Mouse (Mus musculus) megakaryocyte, embryonic 14.5 days (primary cell): ENCODE measurements around the gene Cops9. TPM values are rescaled to one million over a fixed set of nuclear protein-coding genes. Genes with fewer than 3 reads are reported as not detected.

Experiments used
- H3K27me3 ChIP-seq: replicated peaks from 2 replicates; pipeline ENCODE3; 2012; ENCODE audit warnings: inconsistent platforms
- H3K36me3 ChIP-seq: replicated peaks from 2 replicates; pipeline ENCODE3; 2012; ENCODE audit warnings: low read length, inconsistent platforms, mixed read lengths
- H3K4me1 ChIP-seq: 2 replicates; pipeline ENCODE4 v1.6.1; 2012; ENCODE audit warnings: inconsistent platforms
- H3K4me3 ChIP-seq: replicated peaks from 2 replicates; pipeline ENCODE3; 2012; ENCODE audit warnings: moderate library complexity, mild to moderate bottlenecking, inconsistent platforms
- H3K9me3 ChIP-seq: 2 replicates; pipeline ENCODE4 v1.6.1; 2012; ENCODE audit warnings: inconsistent platforms
- FLI1 ChIP-seq: IDR thresholded peaks from 2 replicates; pipeline ENCODE4 v1.6.1; 2012; ENCODE audit warnings: low read length, inconsistent platforms, mixed read lengths
- GATA1 ChIP-seq: IDR thresholded peaks from 3 replicates; pipeline ENCODE4 v1.6.1; 2012; ENCODE audit warnings: mixed read lengths, low read length, inconsistent platforms, borderline replicate concordance
- polyA plus RNA-seq: library from polyadenylated mRNA; stranded (reverse); fragments of >175 nt; gene quantifications from 2 replicates; pipeline ENCODE4 v1.2.3, GENCODE M21; 2012; ENCODE audit warnings: low replicate concordance; ENCODE audit not compliant: insufficient read depth

The Cops9 gene
- polyA plus RNA-seq, 1 experiment, result 120 TPM

DNA sequence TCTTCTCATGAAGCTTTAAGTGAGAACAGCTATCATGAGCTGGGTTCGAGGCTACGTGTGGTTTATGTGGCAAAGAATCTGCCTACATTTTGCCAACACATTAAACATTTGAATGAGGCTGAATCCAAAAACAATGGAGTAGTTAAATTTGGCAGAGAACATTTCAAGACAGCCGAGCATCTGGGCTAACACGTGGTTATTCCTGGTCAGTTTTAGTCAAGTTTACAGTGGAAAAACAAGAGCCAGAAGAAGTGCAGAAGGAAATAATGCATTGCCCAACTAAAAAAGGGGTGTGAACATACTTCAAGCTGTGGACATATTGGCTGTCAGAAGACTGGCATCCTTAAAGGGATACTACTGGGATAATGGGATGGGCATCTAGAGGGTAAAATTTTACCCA is 29.5 kb upstream of the Cops9 start:
- no peaks in the 10 kb centered on the region for H3K36me3 ChIP-seq
- H3K4me3 ChIP-seq, result no peak overlapping the region
- peaks cover 92% of the 10 kb centered on the region for H3K27me3 ChIP-seq
- TF ChIP-seq FLI1, result no peak
- no peak for TF ChIP-seq GATA1
- H3K4me1 ChIP-seq, result peaks cover 17% of the 10 kb centered on the region
- peaks cover 19% of the 10 kb centered on the region for H3K9me3 ChIP-seq

DNA sequence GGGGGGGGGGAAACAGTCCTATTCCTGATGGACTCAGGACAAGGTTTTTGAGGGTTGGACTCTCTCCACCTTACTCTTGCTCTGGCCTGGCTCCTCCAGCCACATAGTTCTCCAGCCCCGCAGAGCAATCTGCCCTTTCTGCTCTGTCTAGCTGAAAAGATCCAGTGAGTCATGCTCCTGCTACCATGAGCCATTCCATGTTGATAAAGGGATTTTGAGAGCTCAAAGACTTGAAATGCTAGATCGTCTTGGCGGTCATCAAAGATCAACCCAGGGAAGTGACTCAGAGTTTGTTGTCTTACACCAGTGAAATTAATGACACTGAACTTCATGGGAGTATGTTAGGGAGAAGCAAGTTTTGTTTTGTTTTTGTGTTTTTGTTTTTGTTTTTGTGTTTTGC is 27.6 kb upstream of the Cops9 start:
- Histone ChIP-seq H3K4me3 (no peak overlapping the region), H3K27me3 (peaks cover 94% of the 10 kb centered on the region)
- TF ChIP-seq GATA1 (no peak), FLI1 (no peak)

DNA sequence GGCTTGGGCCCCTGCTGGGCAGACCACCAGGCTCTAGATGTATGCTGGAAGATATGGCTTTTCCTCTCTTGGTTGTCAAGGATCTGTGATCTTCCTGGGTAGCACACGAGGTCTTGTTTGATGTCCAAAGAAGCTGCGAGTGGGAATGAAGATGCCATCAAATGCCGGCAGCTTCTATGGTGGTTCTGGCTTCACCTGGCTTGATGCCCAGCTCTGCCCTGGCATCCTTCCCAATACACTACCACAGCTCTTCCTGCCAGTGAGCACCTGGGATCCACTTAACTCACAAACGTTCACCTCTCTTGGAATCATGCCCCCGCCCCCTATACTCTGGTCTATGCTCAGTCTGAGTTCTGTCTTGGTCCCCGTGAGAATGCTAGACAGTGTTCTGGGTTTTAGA is 25.3 kb upstream of the Cops9 start:
- Histone ChIP-seq H3K36me3 (no peaks in the 10 kb centered on the region), H3K9me3 (peaks cover 24% of the 10 kb centered on the region), H3K4me1 (peaks cover 5% of the 10 kb centered on the region; the same call in 1 of the 2 replicates), H3K27me3 (peaks cover 77% of the 10 kb centered on the region), H3K4me3 (no peak overlapping the region)
- no peak for TF ChIP-seq GATA1
- no peak for TF ChIP-seq FLI1

More for the DNA sequence above, 27.6 kb upstream of the Cops9 start:
- Histone ChIP-seq H3K36me3 (no peaks in the 10 kb centered on the region), H3K9me3 (peaks cover 19% of the 10 kb centered on the region), H3K4me1 (no peaks in the 10 kb centered on the region)

DNA sequence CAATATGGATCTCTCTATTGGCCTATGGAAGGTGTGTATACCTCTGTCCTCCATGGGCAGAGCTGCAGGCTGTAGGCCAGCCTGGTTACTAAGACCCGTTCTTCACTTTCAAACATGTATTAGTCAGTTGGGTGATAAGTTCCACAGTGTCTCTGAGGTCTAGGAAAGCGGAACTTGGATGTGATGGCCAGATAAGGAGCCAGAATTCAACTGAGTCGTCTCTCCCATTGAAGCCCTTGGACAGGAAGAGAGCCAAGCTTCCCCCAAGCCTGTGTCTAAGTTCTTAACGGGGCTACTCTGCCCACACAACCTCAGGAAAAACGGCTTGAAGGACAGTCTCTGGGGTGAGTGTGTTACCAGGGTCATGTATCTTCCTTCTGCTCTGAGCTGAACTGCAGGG is 17.6 kb upstream of the Cops9 start:
- Histone ChIP-seq H3K27me3 (peaks cover 66% of the 10 kb centered on the region), H3K4me1 (peaks cover 14% of the 10 kb centered on the region), H3K36me3 (no peaks in the 10 kb centered on the region), H3K4me3 (no peak overlapping the region), H3K9me3 (0 out of 2 replicates have a peak, but pooled peaks cover 5% of the 10 kb centered on the region)
- TF ChIP-seq FLI1 (no peak), GATA1 (no peak)

DNA sequence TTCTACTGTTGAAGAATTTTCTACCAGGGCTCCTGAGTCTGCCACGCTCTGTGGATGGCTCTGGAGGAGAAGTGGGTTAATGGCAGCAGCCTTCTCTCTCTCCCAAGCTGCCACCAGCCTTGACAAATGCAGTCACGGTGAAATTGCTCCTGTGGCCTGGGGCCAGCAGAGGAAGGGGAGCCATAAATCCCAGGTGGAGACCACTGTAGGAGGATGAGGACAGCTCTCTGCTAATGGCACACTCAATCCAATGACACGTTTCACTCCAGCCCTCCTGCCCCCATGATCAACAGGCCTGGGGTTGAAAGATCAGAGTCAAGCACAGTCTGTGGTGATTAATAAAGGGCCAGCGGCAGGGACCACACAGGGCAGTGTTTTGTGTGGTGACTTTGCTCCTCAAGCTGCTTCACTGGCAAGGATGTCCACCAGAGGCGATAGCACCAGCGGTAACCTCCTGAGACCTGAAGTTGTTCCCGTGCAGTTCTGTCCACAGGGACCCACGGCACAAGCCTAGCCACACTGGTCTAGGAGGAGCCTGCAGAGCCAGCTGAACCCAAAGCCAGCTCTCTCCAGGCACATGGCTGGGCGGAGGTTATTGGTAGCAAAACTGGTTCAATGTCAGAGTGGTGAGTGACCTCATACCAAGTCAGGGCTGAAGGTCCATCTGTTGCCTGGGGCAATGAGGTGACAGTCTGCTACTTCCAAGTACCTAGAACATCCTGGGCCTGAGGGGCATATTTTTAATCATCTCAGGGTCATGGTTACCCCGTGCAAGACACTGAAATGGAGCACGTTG is 15.4 kb upstream of the Cops9 start:
- H3K36me3 ChIP-seq, result no peaks in the 10 kb centered on the region
- H3K4me3 ChIP-seq, result no peak overlapping the region
- peaks cover 81% of the 10 kb centered on the region for H3K27me3 ChIP-seq
- peaks cover 14% of the 10 kb centered on the region for H3K4me1 ChIP-seq
- H3K9me3 ChIP-seq, result no peaks in the 10 kb centered on the region
- no peak for TF ChIP-seq GATA1
- TF ChIP-seq FLI1, result no peak

DNA sequence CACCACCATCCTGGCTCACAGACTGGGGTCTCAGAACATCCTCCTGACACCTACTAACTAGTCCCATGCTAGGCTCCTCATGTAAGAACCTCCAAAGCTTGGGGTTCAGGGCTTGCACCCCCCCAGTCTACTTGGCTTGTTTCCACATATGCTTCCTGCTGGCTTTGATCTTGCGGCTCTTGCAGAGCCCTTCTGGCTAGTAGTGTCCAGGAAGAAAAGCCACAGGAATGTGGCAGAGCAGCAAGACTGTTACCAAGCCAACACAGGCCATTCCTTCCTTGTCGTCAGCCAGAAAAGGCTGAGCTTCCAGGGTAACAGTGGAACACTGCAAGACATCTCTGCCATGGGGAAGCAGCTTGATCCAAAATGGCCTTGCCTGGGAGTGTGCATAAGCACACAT is 12.9 kb upstream of the Cops9 start:
- Histone ChIP-seq H3K9me3 (no peaks in the 10 kb centered on the region), H3K27me3 (peaks cover 92% of the 10 kb centered on the region), H3K4me3 (no peak overlapping the region), H3K36me3 (no peaks in the 10 kb centered on the region), H3K4me1 (peaks cover 30% of the 10 kb centered on the region)
- TF ChIP-seq GATA1, result no peak
- no peak for TF ChIP-seq FLI1

DNA sequence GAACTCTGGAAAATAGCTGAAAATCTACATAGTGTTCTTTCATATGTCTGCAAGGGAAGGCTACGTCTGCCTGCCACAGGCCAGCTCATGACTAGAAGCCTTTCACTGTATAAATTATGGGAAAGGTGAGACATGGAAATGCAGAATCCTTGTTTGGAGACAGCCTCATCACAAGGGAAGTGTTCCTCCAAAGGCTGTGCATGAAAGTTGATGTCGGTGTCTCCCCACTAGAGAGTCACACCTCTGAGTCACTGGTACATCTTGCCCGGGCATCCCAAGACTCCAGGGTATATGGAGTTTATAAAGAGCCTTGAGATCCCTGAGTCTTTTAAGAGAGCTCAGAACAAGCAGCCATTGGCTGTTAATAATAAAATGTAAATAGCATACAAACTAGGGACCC is 11.4 kb upstream of the Cops9 start:
- H3K4me3 ChIP-seq, result no peak overlapping the region
- peaks cover 92% of the 10 kb centered on the region for H3K27me3 ChIP-seq
- peaks cover 27% of the 10 kb centered on the region for H3K4me1 ChIP-seq
- H3K36me3 ChIP-seq, result no peaks in the 10 kb centered on the region
- H3K9me3 ChIP-seq, result no peaks in the 10 kb centered on the region
- TF ChIP-seq GATA1 (no peak), FLI1 (no peak)

DNA sequence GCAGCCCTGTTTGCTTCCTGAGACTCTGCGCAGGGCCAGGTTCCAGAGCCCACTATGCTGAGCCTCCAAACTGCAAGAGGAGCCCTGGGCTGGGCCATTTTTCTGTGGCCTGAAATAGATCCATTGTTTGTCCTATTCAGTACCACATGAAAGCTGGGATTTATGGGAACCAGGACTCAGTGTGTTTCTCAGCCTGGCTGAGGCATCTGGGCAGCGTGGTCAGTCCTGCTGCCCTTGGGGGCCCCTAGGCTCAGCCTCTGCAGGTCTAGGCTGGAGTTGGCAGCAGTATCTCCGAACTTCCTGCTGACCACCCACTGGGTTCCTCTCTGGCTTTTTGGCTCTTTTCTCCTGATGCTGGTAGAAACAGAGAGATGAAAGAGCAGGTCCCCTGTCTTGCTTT is 9.7 kb upstream of the Cops9 start:
- Histone ChIP-seq H3K9me3 (no peaks in the 10 kb centered on the region), H3K27me3 (peaks cover 79% of the 10 kb centered on the region), H3K36me3 (no peaks in the 10 kb centered on the region), H3K4me3 (no peak overlapping the region), H3K4me1 (peaks cover 44% of the 10 kb centered on the region)
- TF ChIP-seq GATA1 (no peak), FLI1 (no peak)

DNA sequence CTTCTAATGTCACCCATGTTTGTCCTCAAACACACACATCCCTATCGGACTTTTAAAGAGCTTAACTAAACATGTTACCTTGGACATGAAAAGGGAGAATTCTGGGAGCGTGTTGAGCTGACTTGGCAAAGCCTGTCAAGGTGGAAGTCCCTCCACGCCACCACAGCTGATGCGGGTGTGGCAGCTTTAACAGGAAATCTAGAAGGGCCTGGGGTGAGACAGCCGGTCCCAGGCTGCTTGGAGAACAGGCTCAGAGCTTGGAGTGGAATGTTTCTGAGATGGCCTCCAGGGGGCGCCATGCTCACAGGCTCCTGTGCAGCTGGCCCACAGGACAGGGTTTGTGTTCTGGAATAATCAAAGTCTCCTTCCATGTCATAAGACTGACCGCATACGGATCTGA is 6.9 kb upstream of the Cops9 start, which contains the start of gene Otos:
Gene Otos (minus strand): TSS at position 169 of the 400 bp plus-strand sequence.
- Histone ChIP-seq H3K36me3 (no peaks in the 10 kb centered on the region), H3K27me3 (peaks cover 74% of the 10 kb centered on the region), H3K4me3 (peak within 1 kb of the TSS; percentile 89)

DNA sequence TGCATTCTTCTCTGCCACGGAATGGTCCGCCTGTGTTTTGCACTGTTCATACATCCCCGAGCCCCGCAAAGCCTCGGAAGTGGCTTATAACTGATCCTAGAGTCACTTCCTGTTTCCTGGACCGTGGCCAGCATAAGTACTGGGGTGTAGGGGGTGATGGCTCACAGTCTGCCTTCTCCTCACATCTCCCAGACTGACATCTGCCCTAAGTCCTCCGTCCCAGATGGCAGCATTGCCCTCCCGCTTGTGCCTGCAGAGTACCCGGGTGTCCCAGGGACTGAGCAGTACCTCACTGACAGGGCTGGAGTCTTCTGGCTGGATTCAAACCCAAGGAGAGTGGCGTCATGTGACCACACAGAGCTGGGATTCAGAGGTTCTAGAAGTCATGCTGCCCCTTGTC is 6.4 kb upstream of the Cops9 start:
- TF ChIP-seq FLI1, result no peak
- no peak for TF ChIP-seq GATA1
- H3K4me1 ChIP-seq, result peaks cover 62% of the 10 kb centered on the region
- peaks cover 71% of the 10 kb centered on the region for H3K27me3 ChIP-seq
- no peaks in the 10 kb centered on the region for H3K36me3 ChIP-seq
- H3K4me3 ChIP-seq, result peak overlapping the region; percentile 89
- no peaks in the 10 kb centered on the region for H3K9me3 ChIP-seq

More for the DNA sequence above, 6.9 kb upstream of the Cops9 start, which contains the start of gene Otos:
- Histone ChIP-seq H3K4me1 (peaks cover 58% of the 10 kb centered on the region), H3K9me3 (no peaks in the 10 kb centered on the region)
- TF ChIP-seq GATA1, result no peak
- TF ChIP-seq FLI1, result no peak

DNA sequence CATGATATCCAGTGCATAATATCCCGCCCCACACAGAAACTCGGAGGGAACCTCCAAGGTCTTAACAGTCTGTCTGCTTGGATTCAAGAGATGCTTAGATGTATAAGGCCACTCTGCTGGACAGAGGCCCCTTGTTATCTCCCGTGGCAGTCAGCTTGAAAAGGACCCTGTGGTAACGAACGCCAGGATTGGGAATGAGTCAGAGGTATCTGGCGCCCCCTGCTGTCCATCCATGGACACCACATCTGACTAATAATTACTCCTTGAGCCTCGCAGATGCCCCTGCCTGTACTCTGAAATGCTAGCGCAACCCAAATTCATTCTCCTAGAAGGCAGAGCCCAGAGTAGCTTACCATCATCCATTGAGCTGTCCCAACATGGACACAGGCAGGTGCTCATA is 6.0 kb upstream of the Cops9 start:
- TF ChIP-seq FLI1 (no peak), GATA1 (no peak)
- Histone ChIP-seq H3K36me3 (no peaks in the 10 kb centered on the region), H3K9me3 (no peaks in the 10 kb centered on the region), H3K4me1 (peaks cover 65% of the 10 kb centered on the region), H3K27me3 (peaks cover 66% of the 10 kb centered on the region), H3K4me3 (peak overlapping the region; percentile 89)
